Mouse (Mus musculus): ENCODE measurements around the gene Chchd10.
"Not testable (repeated sequence)": the region's sequence is repeated elsewhere in the genome, so short reads cannot be mapped to it uniquely, and the experiment has no call there.

The Chchd10 gene

DNA sequence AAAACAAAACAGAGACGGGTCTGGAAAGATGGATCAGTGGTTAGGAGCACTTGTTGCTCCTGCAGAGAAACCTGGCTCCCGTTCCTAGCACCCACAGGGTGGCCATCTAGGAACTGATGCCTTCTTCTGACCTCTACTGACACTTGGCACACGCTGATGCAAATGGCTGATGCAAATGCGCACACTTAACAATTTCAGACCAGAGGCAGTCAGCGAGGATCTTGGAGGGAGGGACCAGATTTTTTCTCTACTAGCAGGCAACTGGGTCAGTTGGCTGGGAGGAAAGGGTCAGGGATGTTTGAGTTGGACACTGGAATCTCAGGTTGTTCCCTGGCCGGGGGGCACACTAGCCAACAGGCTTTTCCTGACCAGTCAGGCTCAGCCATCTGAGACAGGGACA lies at the start of gene Chchd10:
TSS of gene Chchd10 (plus strand) at position 240 of the 400 bp plus-strand sequence.
- DNase-seq (ENCODE audit: low read depth): no peak

DNA sequence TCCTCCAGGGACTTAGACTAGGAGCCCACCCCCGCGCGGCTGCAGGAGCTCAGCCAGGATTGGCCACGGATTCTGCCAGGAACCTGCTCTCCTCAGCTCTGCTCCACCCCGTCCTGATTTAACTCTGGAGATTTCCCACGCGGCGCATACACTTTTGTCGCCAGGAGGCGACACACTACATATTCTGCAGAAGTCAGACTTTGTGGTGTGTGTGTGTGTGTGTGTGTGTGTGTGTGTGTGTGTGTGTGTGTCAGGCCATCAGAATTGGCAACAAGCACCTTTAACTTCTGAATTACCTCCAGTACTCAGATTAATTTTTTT lies 49.7 kb upstream of the Chchd10 start:
- DNase-seq (ENCODE audit: low read depth): peak; percentile 86

DNA sequence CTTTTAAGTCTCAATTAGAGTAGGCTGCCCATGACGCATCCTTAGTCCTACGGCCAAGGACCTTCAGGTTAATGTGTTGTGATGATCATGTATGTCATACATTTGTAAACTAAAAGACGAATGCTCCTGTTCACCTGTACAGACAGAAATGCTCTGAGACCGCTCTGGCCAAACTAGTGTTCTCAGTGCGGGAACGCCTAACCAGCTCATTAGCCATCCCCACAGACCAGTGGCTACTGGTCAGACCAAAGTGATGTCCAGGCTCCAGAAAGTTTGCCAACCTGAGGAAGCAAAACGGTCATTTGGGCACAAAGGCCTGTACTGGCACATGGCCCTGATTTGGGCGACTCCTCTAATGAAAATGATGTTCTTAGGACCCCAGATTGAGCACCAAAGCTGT lies 48.2 kb upstream of the Chchd10 start:
- DNase-seq (ENCODE audit: low read depth): no peak

DNA sequence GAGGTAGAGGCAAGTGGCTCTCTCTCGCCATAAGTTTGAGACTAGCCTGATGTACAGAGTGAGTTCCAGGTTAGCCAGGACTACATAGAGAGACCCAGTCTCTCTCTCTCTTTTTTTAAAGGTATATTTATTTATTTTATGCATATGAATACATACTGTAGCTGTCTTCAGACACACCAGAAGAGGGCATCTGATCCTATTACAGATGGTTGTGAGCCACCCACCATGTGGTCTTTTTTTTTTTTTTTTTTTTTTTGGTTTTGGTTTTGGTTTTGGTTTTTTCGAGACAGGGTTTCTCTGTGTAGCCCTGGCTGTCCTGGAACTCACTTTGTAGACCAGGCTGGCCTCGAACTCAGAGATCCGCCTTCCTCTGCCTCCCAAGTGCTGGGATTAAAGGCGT lies 45.4 kb upstream of the Chchd10 start:
- not testable (repeated sequence) for DNase-seq (ENCODE audit: low read depth)

DNA sequence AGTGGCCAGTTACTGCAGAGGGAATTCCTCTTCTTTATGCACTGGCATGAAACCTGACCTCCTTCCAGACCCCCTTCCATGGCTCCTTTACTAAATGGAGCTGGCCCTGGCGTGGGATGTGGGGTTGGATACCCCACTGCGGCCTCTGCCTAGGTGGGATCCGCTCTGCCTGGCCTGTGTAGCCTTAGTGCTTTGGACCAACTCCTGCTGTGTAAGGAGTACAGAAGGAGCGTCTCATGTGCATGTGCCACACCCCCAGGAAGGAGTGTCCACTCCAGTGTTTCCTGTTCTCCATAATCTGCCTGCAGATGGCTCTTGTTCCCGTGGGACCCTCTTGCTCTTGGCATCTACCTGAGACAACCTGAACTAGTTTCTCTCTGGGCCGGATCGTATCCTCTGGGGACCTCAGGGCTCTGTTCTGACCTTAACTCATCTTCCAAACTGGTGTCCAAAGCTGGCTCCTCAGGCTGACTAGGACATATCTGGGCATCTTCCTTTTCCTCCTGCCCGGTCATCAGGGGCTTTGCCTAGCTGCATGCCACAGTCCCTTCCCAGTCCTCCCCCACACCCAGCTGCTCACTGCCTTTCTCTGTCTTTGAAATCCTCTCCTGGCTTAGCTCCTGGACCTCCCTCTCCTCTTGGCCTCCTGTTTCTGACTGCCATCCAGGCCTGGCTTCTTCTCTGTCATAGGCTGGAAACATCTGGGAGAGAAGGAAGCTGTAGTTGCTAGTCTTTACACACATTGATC lies 43.4 kb upstream of the Chchd10 start:
- DNase-seq (ENCODE audit: low read depth): no peak

- DNase-seq (ENCODE audit: low read depth): no peak
These were observed 39.7 kb upstream of the Chchd10 start, which contains the start of gene Derl3 for GRCm38 (mm10) chr10:75893089-75893750. TSS of gene Derl3 (plus strand) at chr10:75893413.

- no peak for DNase-seq (ENCODE audit: low read depth)
These were observed 38.3 kb upstream of the Chchd10 start for GRCm38 (mm10) chr10:75894601-75895000.

- no peak for DNase-seq (ENCODE audit: low read depth)
These were observed 37.2 kb upstream of the Chchd10 start for GRCm38 (mm10) chr10:75895730-75896129.

- no peak for DNase-seq (ENCODE audit: low read depth)
These were observed 36.7 kb upstream of the Chchd10 start for GRCm38 (mm10) chr10:75896208-75896607.

DNA sequence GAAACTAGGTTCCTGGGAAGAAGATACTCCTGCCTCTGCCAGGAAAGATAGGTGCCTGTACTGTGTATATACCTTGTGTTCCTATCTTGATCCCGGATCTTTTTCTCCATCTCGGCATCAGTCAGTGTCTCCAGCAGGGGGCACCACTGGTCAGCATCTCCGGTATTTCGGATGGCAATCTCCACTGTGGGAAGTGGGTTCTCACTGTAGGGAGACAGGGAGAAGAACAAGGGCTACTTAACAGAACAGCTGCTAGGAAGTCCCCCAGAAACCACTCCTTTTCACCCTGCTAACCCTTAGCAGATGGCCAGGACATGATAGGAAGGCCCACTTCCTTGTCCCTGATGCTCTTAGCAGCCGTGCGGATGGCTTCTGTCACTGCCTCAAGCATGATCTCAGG lies 35.6 kb upstream of the Chchd10 start:
- DNase-seq (ENCODE audit: low read depth): peak; percentile 48

DNA sequence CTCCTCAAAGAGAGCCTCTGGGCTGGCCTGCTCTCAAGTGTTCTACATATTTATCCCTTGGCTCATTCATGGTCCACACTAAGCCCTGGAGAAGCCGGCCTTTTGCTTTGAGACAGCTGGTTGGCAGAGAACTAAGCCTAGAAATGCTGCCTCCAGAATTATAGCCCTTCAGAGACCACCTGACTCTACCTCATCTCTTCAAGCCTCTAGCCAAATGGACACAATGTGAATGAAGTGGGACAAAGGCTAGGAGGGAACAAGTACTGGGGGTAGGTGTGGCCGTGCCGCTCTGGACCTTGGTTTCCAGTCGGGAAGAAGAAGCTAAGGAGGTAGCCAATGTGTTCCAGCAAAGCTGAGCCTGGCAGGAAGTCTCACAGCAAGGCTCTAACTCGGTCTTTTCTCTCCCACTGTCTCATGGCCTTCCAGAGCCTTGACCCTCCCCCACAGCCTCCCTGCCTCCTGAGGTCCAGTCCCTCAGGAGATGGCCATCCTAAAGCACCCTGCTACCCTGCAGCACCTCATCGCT lies 34.8 kb upstream of the Chchd10 start:
- peak; percentile 58 for DNase-seq (ENCODE audit: low read depth)

DNA sequence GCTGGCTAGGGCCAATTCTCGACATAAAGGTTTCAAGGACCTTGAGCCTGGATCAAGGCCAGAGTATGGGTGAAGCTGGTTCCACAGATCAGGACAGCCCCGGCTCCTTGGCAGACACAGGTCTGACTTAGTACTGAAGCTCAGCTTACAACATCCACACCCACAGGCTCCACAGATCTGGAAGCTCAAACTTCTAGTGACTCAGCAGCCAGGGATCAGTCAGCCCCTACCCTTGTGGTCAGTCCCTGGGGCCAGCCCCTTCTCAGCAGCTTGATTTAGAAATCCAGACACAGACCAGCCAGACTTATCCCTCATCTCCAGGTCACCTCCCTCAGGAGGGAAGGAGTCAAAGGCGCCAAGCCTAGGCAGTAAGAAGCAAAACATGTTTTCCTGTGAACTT lies 34.1 kb upstream of the Chchd10 start:
- DNase-seq (ENCODE audit: low read depth): peak; percentile 99

GRCm38 (mm10) chr10:75904391-75904790 lies 28.5 kb upstream of the Chchd10 start:
- DNase-seq (ENCODE audit: low read depth): no peak

DNA sequence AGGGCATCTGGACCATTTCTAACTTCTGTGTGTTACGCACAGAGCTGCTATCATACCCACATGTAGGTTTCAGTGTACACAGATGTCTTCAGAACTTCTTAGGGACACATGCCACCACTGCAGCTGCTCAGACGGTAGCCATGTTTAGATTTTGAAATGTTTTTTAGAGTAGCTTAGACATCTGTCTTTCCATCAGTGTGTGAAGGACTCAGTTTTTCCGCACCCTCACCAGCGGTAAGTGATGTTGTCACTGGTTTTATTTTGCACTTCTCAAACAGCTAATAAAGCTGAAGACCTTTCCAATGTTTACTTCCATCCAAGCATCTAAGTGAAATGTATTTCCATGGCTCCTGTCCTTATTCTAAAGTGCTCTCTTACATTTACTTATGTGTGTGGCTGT lies 26.0 kb upstream of the Chchd10 start:
- no peak for DNase-seq (ENCODE audit: low read depth)

DNA sequence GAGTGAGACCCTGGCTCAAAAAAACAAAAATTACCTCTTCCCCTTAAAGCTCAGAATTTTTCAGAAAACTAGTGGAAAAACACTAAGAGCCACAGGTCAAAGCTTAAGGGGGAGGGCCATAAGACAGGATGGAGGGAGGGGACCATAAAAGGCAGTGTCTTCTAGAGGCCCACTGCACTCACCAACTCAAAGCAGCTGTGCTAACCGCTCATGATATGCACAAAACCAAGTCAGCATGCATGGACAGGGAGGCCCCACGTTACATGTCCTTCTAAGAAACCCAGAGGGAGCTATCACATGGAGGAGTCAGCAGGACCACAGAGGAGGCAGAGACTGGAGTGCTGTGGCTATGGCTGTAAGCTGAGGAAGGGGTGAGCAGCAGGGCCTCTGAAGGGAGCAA lies 22.2 kb upstream of the Chchd10 start:
- no peak for DNase-seq (ENCODE audit: low read depth)

GRCm38 (mm10) chr10:75913013-75913589 lies 19.8 kb upstream of the Chchd10 start:
- DNase-seq (ENCODE audit: low read depth): no peak

- DNase-seq (ENCODE audit: low read depth): no peak
These were observed 17.4 kb upstream of the Chchd10 start for GRCm38 (mm10) chr10:75915557-75915956.

DNA sequence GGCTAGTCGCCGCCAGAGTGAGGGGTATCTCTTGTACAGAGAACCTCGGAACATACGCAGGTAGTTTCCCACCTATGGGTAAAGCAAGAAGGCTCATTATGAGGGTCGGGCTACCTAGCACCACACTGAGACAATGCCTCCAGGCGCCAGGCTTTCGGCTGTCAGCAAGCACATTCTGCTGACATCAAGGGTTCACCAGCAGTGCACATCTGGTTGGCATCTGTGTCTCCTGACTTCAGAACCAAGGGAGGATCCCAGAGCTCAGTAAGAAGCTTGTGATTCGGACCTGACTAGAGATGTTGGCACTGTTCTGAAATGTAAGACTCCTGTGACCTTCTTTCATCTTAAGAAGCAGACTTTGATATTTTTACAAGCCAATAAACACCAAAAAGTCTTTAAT lies 16.1 kb upstream of the Chchd10 start:
- DNase-seq (ENCODE audit: low read depth): no peak

GRCm38 (mm10) chr10:75919026-75919425 lies 13.9 kb upstream of the Chchd10 start:
- no peak for DNase-seq (ENCODE audit: low read depth)

- peak; percentile 83 for DNase-seq (ENCODE audit: low read depth)
These were observed 11.8 kb upstream of the Chchd10 start, which contains the start of gene Smarcb1 for GRCm38 (mm10) chr10:75921026-75921725. TSS of gene Smarcb1 (minus strand) at chr10:75921617.

- no peak for DNase-seq (ENCODE audit: low read depth)
These were observed 11.0 kb upstream of the Chchd10 start for GRCm38 (mm10) chr10:75921726-75922560.

DNA sequence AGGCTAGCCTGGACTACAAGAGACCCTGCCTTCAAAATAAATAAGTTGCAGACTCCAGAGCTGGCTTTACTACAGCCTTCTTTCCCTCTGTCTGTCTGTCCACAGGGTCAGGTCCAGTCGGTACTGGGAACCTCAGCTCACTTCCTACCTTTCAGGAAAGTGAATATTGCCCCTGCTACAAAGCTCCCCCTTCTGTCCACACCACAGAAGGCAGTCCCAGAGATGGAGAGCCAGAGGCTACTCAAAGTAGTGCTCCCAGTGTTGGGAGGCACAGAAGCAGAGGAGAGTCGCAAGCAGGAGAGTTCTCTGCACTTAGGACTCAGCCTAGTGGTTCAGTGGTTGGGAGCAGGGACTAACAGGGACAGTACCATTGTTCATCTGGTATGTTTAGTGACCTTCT lies 8.6 kb upstream of the Chchd10 start:
- no peak for DNase-seq (ENCODE audit: low read depth)
